Mouse (Mus musculus) adrenal gland, postnatal 14 days (tissue): ENCODE data around the gene Acvr1b. TPM values are rescaled to one million over a fixed set of nuclear protein-coding genes. Genes with fewer than 3 reads are reported as not detected.

Experiments
- DNase-seq: peaks from one replicate; pipeline ENCODE4 v3.0.0; 2021; ENCODE audit warnings: mixed read lengths
- total RNA-seq: library from RNA; stranded (reverse); gene quantifications from 2 replicates; pipeline ENCODE4 v1.2.3, GENCODE M21; 2021

Gene Acvr1b
- total RNA-seq, 1 experiment from 2014 or later: 9.0 TPM

DNA sequence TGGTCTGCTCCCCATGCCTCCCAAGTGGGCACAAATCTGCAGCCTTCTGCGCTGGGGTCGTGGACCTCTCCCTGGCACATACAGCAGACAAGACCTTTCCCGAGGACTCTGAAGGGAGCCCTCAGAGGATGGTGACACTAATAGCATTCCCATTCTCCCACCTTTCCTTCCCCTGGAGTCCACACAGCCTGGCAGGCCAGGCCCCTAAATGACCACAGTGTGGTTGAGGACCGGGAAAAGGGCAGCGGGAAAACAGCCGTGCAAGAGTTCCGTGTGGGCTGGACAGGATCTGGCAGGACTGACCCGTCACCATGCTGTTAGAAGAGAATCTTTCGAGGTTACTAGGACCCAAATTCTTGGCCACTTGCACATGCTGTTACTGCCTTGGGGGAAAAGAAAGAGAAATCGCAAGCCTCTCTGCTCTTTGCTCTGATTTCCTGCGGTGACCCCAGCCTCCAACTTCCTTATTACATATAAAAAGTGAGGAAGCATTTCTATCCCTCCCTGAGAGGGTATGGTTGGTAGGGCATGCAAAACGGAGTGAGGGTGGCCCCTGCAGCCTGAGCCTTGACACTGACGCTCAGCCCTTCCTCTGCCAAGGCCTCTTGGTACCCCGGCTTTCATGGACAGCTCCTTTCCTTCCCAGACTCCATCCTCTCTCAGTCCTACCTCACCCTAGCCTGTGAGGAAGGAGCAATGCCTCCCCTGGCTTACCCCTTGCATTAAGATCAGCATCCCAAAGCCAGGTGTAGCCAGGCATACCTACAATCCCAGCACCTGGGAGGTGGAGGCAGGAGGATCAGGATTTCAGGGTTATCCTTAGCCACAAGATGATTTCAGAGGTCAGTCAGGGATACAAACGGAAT lies 27.5 kb upstream of the Acvr1b start:
- DNase-seq: no peak

DNA sequence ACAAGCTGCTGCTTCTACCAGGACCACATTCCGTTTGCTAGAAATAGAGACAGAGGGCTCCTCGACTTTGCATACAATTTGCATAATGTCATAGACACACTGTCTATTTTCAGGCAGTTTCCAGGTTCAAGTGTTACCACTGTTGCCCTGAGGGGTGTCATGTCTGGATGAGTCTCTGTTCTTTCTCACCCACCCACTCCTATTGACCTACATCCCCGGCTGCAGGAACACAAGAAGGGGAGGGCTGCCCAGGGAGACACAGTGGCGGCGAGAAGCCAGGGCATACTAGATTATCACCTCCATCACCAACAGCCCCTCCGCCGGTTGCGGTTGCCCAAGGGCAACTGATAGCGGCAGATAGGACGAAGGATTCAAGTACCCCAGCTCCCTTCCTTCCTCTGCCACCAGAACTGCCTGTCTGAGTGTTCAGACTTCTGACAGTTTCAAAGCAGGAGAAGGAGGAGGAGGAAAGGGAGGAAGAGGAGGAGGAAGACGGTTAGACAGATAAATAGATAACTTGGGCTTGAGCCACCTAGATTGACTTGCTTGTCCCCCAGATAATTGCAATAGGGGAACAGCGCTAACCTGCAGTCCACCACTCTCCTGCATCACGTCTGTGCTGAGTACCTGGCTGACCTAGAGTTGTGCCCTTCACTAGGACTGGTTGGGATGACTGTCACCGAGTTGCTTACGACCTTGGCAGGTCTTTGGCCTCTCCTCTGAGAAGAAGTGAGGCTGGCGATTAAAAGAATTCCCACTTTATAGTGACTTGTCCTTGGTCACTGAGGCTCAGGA lies 26.6 kb upstream of the Acvr1b start:
- peak; percentile 34 for DNase-seq

- peak; percentile 44 for DNase-seq
Observed at GRCm38 (mm10) chr15:101147910-101148273, 26.0 kb upstream of the Acvr1b start.

- DNase-seq: no peak
Observed at GRCm38 (mm10) chr15:101148604-101149003, 25.3 kb upstream of the Acvr1b start.

DNA sequence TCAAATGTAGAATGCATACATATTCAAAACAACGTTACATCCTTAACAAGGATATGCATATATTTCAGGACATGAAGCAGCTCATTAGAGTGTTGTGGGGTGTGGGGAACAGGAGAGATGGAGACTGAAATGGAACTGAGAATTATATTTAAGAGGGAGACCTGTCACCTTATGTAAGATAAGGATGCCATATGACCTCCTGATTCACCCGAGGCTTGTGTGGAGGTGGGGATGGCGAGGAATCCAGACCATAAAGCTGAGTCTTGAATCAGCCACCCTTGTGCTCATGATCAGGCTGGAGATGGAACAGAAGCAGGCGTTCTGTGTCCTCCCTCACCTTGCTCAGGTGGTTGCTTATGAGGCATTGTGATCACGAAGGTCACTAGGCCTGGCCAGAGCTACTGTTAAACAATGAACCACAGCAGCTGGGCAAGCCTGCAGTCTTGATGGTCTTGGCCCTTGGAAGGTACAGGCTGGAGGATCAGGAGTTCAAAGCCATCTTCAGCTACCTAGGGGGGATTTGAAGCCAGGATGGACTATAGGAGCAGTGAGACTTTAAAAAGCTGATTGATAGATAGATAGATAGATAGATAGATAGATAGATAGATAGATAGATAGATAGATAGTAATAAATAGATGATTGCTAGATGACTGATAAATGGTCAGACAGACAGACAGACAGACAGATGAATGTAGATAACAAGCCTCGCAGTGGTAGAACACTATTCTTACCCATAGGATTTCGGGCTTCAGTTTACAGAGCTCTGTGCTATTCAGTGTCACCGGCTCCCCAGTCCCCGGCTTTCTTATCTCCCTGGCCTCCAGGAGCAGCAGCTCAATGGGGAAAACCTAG lies 22.2 kb upstream of the Acvr1b start:
- DNase-seq: no peak

DNA sequence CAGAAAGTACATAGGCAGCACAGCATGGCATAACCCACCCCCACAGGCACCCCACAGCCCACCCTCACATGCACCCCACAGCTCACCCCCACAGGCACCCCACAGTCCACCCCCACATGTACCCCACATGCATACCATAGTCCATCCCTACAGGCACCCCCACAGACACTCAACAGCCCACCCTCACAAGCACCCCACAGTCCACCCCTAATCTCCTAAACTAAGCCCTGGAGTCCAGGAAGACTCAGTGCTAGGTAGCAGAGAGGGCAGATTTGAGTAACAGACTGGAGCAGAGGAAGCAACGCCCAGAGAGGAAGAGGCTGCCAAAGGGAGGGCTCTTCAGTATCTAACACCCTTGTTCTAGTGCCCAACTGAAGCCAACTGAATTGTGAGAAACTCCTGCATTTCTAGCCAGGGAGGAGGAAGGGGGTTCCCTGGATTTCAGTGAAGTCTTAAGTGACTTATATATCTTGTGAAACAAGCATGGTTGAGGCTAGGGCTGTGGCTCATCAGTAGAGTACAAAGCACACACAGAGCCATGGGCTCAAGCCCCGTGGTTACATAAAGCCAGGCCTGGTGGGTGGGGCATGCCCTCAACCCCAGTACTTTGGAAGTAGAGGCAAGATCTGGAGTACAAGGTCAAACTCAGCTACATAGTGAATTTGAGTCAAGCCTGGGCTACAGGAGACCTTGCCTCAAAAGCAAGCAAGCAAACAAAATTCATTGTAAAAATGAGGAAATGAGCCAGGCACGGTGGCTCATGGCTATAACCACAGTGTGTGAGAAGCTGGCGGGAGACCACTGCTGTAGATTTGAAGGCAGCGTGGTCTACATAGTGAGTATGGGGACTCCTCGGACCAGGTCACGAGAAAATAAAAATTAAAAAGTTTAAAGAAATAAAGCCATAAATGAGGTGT lies 18.9 kb upstream of the Acvr1b start:
- no peak for DNase-seq

- no peak for DNase-seq
Observed at GRCm38 (mm10) chr15:101160128-101160527, 13.7 kb upstream of the Acvr1b start.

DNA sequence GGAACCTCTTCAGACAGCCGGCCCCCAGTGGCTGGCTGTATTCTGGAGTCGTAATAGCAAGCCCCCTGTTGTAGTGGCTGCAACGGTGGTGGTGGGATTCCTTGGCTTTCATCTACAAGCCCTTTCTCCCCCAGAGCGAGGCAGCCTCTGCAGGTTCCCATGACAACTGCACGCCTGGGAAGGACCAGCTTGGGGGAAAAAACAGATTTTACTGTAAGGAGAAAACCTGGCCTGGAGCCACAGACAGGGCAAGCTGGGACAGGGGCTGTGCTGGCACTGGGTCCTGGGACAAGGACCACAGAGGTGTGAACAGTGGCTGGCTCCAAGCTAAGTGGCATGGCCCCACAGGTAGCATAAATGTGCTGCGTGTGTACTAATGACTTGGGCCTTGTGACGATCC lies 13.3 kb upstream of the Acvr1b start:
- DNase-seq: no peak

GRCm38 (mm10) chr15:101161534-101161933 lies 12.3 kb upstream of the Acvr1b start:
- no peak for DNase-seq

DNA sequence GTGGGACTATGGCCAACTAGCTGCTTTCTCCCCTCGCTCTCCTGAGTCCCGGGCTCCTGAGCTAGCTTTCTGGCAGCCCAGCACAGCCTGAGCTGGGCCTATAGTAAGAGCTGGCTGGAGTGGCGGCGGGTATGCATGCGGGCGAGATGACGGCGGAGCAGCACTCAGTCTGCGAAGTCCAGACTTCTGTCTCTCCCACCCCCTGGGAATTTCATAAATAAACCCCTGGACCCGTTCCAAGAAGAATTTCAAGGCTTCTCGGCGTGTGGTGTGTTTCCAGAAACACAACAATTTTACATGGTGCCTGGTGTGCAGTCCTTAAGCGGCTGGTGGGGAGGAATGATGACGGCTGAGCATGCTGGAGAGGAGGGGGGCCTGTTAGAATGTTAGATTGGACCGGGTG lies 10.8 kb upstream of the Acvr1b start:
- peak; percentile 57 for DNase-seq

DNA sequence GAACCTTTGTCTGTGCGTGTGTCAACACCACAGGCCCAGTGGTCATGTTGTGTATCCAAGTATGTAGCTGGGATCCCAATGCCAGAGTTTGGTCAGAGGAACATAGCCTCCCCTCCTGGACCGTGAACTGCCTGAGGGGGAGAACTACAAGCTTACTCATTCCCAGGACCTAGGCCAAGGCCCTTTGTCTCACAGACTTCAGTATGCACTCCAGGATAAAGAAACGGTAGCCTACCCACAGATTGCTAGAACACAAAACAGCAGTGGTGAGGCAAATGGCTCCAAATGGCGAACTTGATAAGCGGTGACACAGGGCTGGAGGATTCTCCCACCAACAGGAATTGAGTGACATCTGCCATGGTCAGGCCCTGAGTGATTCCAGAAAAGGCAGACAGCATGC lies 10.0 kb upstream of the Acvr1b start:
- peak; percentile 69 for DNase-seq

DNA sequence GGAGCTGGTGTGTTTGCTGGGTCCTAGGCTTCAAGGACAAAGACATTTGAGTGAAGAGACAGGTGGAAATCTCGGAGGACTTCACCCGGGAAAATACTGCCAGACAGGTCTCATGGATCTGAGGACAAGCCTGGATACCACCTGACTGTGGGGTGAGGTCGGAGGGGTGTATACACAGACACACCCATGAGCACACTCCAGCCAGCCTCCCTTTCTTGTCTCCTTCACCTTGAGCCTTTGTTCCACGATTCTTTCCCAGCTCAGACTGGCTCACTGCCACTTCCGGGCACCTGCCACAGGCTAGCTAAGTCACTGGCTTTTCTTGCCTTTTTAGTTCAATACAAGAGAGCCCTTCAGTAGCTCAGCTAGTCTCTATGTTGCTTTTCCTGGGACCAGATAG lies 9.6 kb upstream of the Acvr1b start:
- DNase-seq: peak; percentile 20

- DNase-seq: no peak
Observed at GRCm38 (mm10) chr15:101165658-101166437, 8.0 kb upstream of the Acvr1b start.

- no peak for DNase-seq
Observed at GRCm38 (mm10) chr15:101167553-101167952, 6.3 kb upstream of the Acvr1b start.

DNA sequence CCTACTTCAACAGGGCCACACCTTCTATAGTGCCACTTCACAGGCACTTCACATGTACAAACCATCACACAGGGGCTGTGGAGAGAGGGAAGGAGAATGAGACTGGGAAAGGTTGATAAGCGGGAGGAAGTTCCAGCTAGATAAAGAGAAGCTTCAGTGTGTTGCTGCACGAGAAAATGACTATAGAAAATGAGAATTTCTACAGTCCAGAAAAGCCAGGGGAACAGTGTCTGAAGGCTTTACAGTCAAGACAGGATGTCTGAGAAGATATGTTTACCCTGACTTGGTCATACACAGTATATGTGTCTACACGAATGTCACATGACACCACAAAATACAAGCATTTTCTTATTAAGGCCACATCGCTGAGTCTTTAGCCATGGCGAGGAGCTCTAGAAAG lies 4.0 kb upstream of the Acvr1b start:
- no peak for DNase-seq

DNA sequence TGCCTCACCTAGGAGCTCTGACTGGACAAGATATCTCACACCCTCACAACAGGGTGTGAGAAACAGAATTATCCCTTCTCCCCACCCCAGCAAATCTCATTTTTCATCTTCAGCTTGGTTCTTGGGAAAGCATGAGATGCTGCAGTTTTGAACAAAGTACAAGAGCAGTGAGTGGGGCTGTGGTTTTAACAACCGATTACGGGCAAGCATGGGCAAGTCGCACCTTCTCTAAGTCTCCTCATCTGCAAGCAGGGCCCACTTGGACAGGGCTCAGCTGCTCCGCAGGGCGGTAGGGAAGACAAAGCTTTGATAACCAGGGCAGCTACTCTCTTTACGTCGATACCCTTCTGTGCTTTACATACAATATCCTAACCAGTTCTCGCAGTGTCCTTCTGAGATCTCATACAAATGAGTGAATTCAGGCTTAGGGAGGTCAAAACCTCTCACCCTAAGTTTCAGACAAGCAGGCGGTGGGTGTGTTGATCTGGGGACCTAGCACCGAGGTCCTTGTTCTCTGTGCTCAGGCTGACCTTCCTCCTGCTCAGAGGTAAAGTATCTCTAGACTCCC lies 3.4 kb upstream of the Acvr1b start:
- no peak for DNase-seq

DNA sequence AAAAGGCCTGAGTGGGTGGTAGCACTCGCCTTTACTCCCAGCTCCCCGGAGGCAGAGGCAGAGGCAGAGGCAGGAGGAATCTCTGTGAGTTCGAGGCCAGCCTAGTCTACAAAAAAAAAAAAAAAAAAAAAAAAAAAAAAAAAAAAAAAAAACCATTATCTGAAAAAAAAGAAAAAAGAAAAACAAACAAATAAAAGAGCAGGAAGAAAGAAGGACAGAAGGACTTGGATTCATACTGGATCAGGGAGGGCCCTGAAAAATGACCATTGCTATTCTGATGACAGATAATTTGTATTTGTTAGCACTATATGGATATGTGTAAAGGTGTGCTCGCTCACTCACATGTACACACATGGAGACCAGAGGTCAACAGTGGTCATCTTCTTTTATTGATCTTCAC lies 2.6 kb upstream of the Acvr1b start:
- DNase-seq: no peak

- DNase-seq: no peak
Observed at GRCm38 (mm10) chr15:101172016-101172415, 1.9 kb upstream of the Acvr1b start.

GRCm38 (mm10) chr15:101174294-101175130 lies 645 bp downstream of the Acvr1b start:
- no peak for DNase-seq

GRCm38 (mm10) chr15:101175131-101175460 lies 1.2 kb downstream of the Acvr1b start:
- DNase-seq: no peak
